Mouse (Mus musculus) MEL (cell line): ENCODE results near the gene Gm6525. TPM values are rescaled to one million over a fixed set of nuclear protein-coding genes. Genes with fewer than 3 reads are reported as not detected.

Experiments used
- DNase-seq: peaks from one replicate; pipeline ENCODE4 v3.0.0; 2011; ENCODE audit warnings: low read depth, low spot score
- H3K27ac ChIP-seq: 2 replicates; pipeline ENCODE4 v1.5.1; 2012; ENCODE audit warnings: low read depth, mild to moderate bottlenecking, control low read depth, low read length, moderate library complexity; ENCODE audit not compliant: control insufficient read depth
- H3K27me3 ChIP-seq, 2 experiments: fragments of 150-350 bp in 1 of 2; sonication (generic) in 1 of 2; 2 replicates each; pipeline ENCODE4 v1.6.1; 2012; ENCODE audit warnings: low read length in 2 of 2, mild to moderate bottlenecking in 2 of 2, improper control_type of control experiment in 1 of 2, moderate library complexity in 1 of 2; ENCODE audit not compliant: insufficient read depth in 2 of 2, control insufficient read depth in 1 of 2
- H3K36me3 ChIP-seq, 2 experiments: 2 replicates each; pipeline ENCODE4 v1.6.1; 2012 to 2014; ENCODE audit warnings: low read length in 2 of 2, improper control_type of control experiment in 1 of 2, inconsistent platforms in 1 of 2, mild to moderate bottlenecking in 1 of 2; ENCODE audit not compliant: insufficient read depth in 2 of 2, control insufficient read depth in 1 of 2
- H3K4me1 ChIP-seq, 2 experiments: fragments of 150-350 bp in 1 of 2; sonication (generic) in 1 of 2; 2 replicates each; pipeline ENCODE4 v1.6.1; 2012; ENCODE audit warnings: low read length in 2 of 2, improper control_type of control experiment in 1 of 2, mild to moderate bottlenecking in 1 of 2; ENCODE audit not compliant: insufficient read depth in 2 of 2, control insufficient read depth in 1 of 2
- H3K4me3 ChIP-seq, 2 experiments: fragments of 150-350 bp in 1 of 2; sonication (generic) in 1 of 2; 2 replicates each; pipeline ENCODE4 v1.5.1; 2012; ENCODE audit warnings: low read depth in 2 of 2, low read length in 2 of 2, mild to moderate bottlenecking in 2 of 2, moderate library complexity in 2 of 2, control low read depth in 1 of 2, improper control_type of control experiment in 1 of 2; ENCODE audit not compliant: control insufficient read depth in 1 of 2, insufficient read depth in 1 of 2
- H3K79me2 ChIP-seq: 2 replicates; pipeline ENCODE4 v1.6.1; 2012; ENCODE audit warnings: mild to moderate bottlenecking, low read length, moderate library complexity; ENCODE audit not compliant: control insufficient read depth, poor library complexity, insufficient read depth
- H3K9ac ChIP-seq: 2 replicates; pipeline ENCODE4 v1.6.1; 2012; ENCODE audit warnings: low read depth, mild to moderate bottlenecking, control low read depth, low read length, moderate library complexity; ENCODE audit not compliant: control insufficient read depth, poor library complexity, severe bottlenecking
- H3K9me3 ChIP-seq: fragments of 150-350 bp; sonication (generic); replicated peaks from 2 replicates; pipeline ENCODE4 v1.6.1; 2012; ENCODE audit warnings: mild to moderate bottlenecking, low read length, improper control_type of control experiment, moderate library complexity; ENCODE audit not compliant: insufficient read depth
- E2F4 ChIP-seq: IDR thresholded peaks from 2 replicates; pipeline ENCODE4 v1.6.1; 2011; ENCODE audit warnings: low read depth, low read length, improper control_type of control experiment, borderline replicate concordance
- ELF1 ChIP-seq: IDR thresholded peaks from 2 replicates; pipeline ENCODE4 v1.6.1; 2014; ENCODE audit warnings: low read depth, mild to moderate bottlenecking, inconsistent platforms, low read length, improper control_type of control experiment, moderate library complexity
- ETS1 ChIP-seq: IDR thresholded peaks from 2 replicates; pipeline ENCODE4 v1.6.1; 2012; ENCODE audit warnings: low read depth, mild to moderate bottlenecking, inconsistent platforms, low read length, improper control_type of control experiment, moderate library complexity
- JUND ChIP-seq: IDR thresholded peaks from 2 replicates; pipeline ENCODE4 v1.6.1; 2011; ENCODE audit warnings: low read depth, mild to moderate bottlenecking, improper control_type of control experiment, low read length
- KAT2A ChIP-seq: conservative IDR thresholded peaks from 2 replicates; pipeline ENCODE4 v1.6.1; 2012; ENCODE audit warnings: low read depth, low read length, improper control_type of control experiment, inconsistent platforms
- MXI1 ChIP-seq: IDR thresholded peaks from 2 replicates; pipeline ENCODE4 v1.6.1; 2011; ENCODE audit warnings: mild to moderate bottlenecking, low read depth, low read length, improper control_type of control experiment
- MYB ChIP-seq: IDR thresholded peaks from 2 replicates; pipeline ENCODE4 v1.6.1; 2011; ENCODE audit warnings: mild to moderate bottlenecking, low read depth, low read length, improper control_type of control experiment
- MYC ChIP-seq: IDR thresholded peaks from 2 replicates; pipeline ENCODE4 v1.6.1; 2011; ENCODE audit warnings: low read depth, mild to moderate bottlenecking, low read length, improper control_type of control experiment, moderate library complexity
- NRF1 ChIP-seq: IDR thresholded peaks from 2 replicates; pipeline ENCODE4 v1.6.1; 2014; ENCODE audit warnings: low read depth, mild to moderate bottlenecking, inconsistent platforms, low read length, improper control_type of control experiment, moderate library complexity; ENCODE audit not compliant: poor library complexity, insufficient read depth, severe bottlenecking
- POLR2A ChIP-seq, 2 experiments: IDR thresholded peaks; 2 replicates each; pipeline ENCODE4 v1.6.1; 2011 to 2012; ENCODE audit warnings: low read length in 2 of 2, mild to moderate bottlenecking in 2 of 2, control low read depth in 1 of 2, improper control_type of control experiment in 1 of 2, low read depth in 1 of 2, moderate library complexity in 1 of 2; ENCODE audit not compliant: control insufficient read depth in 1 of 2, insufficient read depth in 1 of 2, poor library complexity in 1 of 2
- POLR2AphosphoS5 ChIP-seq: IDR thresholded peaks from 2 replicates; pipeline ENCODE4 v1.6.1; 2012; ENCODE audit warnings: low read depth, borderline replicate concordance, mild to moderate bottlenecking, inconsistent platforms, low read length, moderate library complexity, mixed read lengths
- RCOR1 ChIP-seq: IDR thresholded peaks from 2 replicates; pipeline ENCODE4 v1.6.1; 2012; ENCODE audit warnings: low read depth, mild to moderate bottlenecking, inconsistent platforms, low read length, improper control_type of control experiment
- SIN3A ChIP-seq: IDR thresholded peaks from 2 replicates; pipeline ENCODE4 v1.6.1; 2012; ENCODE audit warnings: low read length, improper control_type of control experiment, inconsistent platforms
- TBP ChIP-seq: IDR thresholded peaks from 2 replicates; pipeline ENCODE4 v1.8.0; 2011; ENCODE audit warnings: low read depth, low read length, improper control_type of control experiment
- USF1 ChIP-seq: IDR thresholded peaks from 2 replicates; pipeline ENCODE4 v1.6.1; 2014; ENCODE audit warnings: low read depth, mild to moderate bottlenecking, inconsistent platforms, low read length, improper control_type of control experiment, moderate library complexity
- USF2 ChIP-seq, 2 experiments: IDR thresholded peaks; 2 replicates each; pipeline ENCODE4 v1.6.1; 2011 to 2012; ENCODE audit warnings: improper control_type of control experiment in 2 of 2, low read length in 2 of 2, borderline replicate concordance in 1 of 2, inconsistent platforms in 1 of 2, low read depth in 1 of 2, mild to moderate bottlenecking in 1 of 2; ENCODE audit not compliant: insufficient read depth in 1 of 2
- ZMIZ1 ChIP-seq: IDR thresholded peaks from 2 replicates; pipeline ENCODE4 v1.6.1; 2012; ENCODE audit warnings: low read depth, mild to moderate bottlenecking, inconsistent platforms, low read length, improper control_type of control experiment, moderate library complexity
- ZNF384 ChIP-seq: IDR thresholded peaks from 2 replicates; pipeline ENCODE4 v1.6.1; 2012; ENCODE audit warnings: low read depth, mild to moderate bottlenecking, inconsistent platforms, low read length, improper control_type of control experiment
- polyA plus RNA-seq, 2 experiments: library from polyadenylated mRNA; stranded (reverse) in 1 of 2; unstranded in 1 of 2; fragments of >175 nt in 1 of 2; fragments of >200 nt in 1 of 2; gene quantifications; 2 replicates each; pipeline versions ENCODE4 v1.2.1 to v1.2.4; 2012; ENCODE audit warnings: low replicate concordance in 2 of 2, low read depth in 1 of 2; ENCODE audit not compliant: insufficient read length in 2 of 2, insufficient read depth in 1 of 2, missing spikeins in 1 of 2
- total RNA-seq: library from RNA; depleted of rRNA; stranded (reverse); fragments of 300-350 nt; gene quantifications from 2 replicates; pipeline ENCODE4 v1.2.3, GENCODE M21; 2012; rRNA removed

The Gm6525 gene
- total and polyA plus RNA-seq, 3 experiments = 0.35 to 0.85 TPM; not detected in 1

- Histone ChIP-seq H3K27me3 (no peaks in the 10 kb centered on the region), H3K79me2 (no peaks in the 10 kb centered on the region), H3K4me1 (no peaks in the 10 kb centered on the region), H3K9ac (no peak overlapping the region), H3K36me3 (no peaks in the 10 kb centered on the region), H3K27ac (no peak overlapping the region), H3K4me3 (no peak overlapping the region), H3K9me3 (no peaks in the 10 kb centered on the region)
- DNase-seq = no peak
- TF ChIP-seq KAT2A (no peak), ETS1 (no peak), POLR2A (IDR thresholded peaks at IDR 0.05; ENCODE audit: control insufficient read depth in 1 of 2, insufficient read depth in 1 of 2, low read depth in 1 of 2, low read length in 2 of 2, poor library complexity in 1 of 2) (no peak), ELF1 (no peak), MYC (no peak), TBP (no peak), USF1 (no peak), USF2 (IDR thresholded peaks at IDR 0.05; ENCODE audit: borderline replicate concordance in 1 of 2, insufficient read depth in 1 of 2, low read depth in 1 of 2, low read length in 2 of 2) (no peak), MYB (no peak), RCOR1 (no peak), SIN3A (no peak), ZMIZ1 (no peak)
- TF ChIP-seq, all 39 proteins: peak for 0
These were observed 46.4 kb downstream of the Gm6525 start for GRCm38 (mm10) chr3:84220326-84220725.

DNA sequence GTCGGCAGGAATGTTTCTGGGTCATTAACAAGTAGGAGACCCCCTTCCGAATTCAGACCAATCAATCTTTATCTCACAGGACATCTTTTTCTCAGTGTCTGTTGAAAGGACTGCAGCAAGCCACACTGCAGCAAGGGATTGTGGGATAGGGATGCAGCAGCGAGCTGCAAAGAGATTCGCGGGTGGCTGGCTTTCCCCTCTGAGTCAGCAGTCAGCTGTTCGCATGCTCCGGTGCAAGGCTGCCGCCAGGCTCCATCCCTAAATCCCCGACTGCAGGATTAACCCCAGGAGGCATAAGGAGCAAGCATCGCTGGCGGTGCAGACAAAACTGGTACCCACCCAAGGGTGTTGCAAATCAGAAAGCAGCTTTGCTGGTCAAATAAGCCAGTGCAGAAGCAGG is 46.8 kb downstream of the Gm6525 start:
- Histone ChIP-seq H3K79me2 (no peaks in the 10 kb centered on the region), H3K27ac (no peak overlapping the region), H3K9ac (no peak overlapping the region), H3K27me3 (no peaks in the 10 kb centered on the region), H3K9me3 (no peaks in the 10 kb centered on the region), H3K4me3 (no peak overlapping the region), H3K4me1 (no peaks in the 10 kb centered on the region), H3K36me3 (no peaks in the 10 kb centered on the region)
- no peak for TF ChIP-seq JUND
- TF ChIP-seq E2F4 = no peak
- no peak for TF ChIP-seq NRF1
- TF ChIP-seq ZNF384 = no peak
- no peak for TF ChIP-seq POLR2AphosphoS5
- TF ChIP-seq MXI1 = no peak
- no peak for DNase-seq

Other genes starting within 250 kb of the Gm6525 start
- 9.6 and 10.9 TPM in 2 replicates for gene Tmem131l, start 133.9 kb upstream of the Gm6525 start, total RNA-seq
- 10 to 100 TPM in 1 of 2 experiments, not detected in 1; 39.6 TPM for gene Tmem131l, start 133.9 kb upstream of the Gm6525 start, polyA plus RNA-seq
- gene Mnd1, start 18.3 kb upstream of the Gm6525 start, total RNA-seq = 11.2 and 12.5 TPM in 2 replicates
- gene Mnd1, start 18.3 kb upstream of the Gm6525 start, polyA plus RNA-seq = 10 to 100 TPM in 1 of 2 experiments, not detected in 1; 11.0 TPM
- 1.7 and 2.8 TPM in 2 replicates for gene Trim2, start 132.8 kb downstream of the Gm6525 start, total RNA-seq
- 1 to 10 TPM in 1 of 2 experiments, not detected in 1; 4.4 TPM for gene Trim2, start 132.8 kb downstream of the Gm6525 start, polyA plus RNA-seq